Mouse (Mus musculus) liver, embryonic 12.5 days (tissue): ENCODE measurements around the gene Zcwpw1. TPM values are rescaled to one million over a fixed set of nuclear protein-coding genes. Genes with fewer than 3 reads are reported as not detected.

Experiments
- ATAC-seq: fragments of 200-750 bp; cut with Nextera tagmentation; 2 replicates; pipeline ENCODE4 v1.8.0; 2017; ENCODE audit warnings: moderate number of reproducible peaks, mild to moderate bottlenecking, moderate library complexity
- H3K27ac ChIP-seq: fragments of 300-500 bp; sonication (generic); 2 replicates; pipeline ENCODE4 v1.5.1; 2016; ENCODE audit warnings: mild to moderate bottlenecking
- H3K27me3 ChIP-seq: fragments of 300-500 bp; sonication (generic); replicated peaks from 2 replicates; pipeline ENCODE4 v1.6.1; 2016; ENCODE audit warnings: mild to moderate bottlenecking, moderate library complexity
- H3K36me3 ChIP-seq: fragments of 300-500 bp; sonication (generic); 2 replicates; pipeline ENCODE4 v1.6.1; 2016; ENCODE audit warnings: mild to moderate bottlenecking, moderate library complexity
- H3K4me1 ChIP-seq: fragments of 300-500 bp; sonication (generic); 2 replicates; pipeline ENCODE4 v1.6.1; 2016
- H3K4me2 ChIP-seq: fragments of 300-500 bp; sonication (generic); 2 replicates; pipeline ENCODE4 v1.6.1; 2016; ENCODE audit warnings: mild to moderate bottlenecking, moderate library complexity
- H3K4me3 ChIP-seq: fragments of 300-500 bp; sonication (generic); 2 replicates; pipeline ENCODE4 v1.5.1; 2016; ENCODE audit warnings: mild to moderate bottlenecking, moderate library complexity
- H3K9ac ChIP-seq: fragments of 300-500 bp; sonication (generic); 2 replicates; pipeline ENCODE4 v1.6.1; 2016; ENCODE audit warnings: mild to moderate bottlenecking, moderate library complexity
- H3K9me3 ChIP-seq: fragments of 300-500 bp; sonication (generic); replicated peaks from 2 replicates; pipeline ENCODE4 v1.6.1; 2016; ENCODE audit warnings: mild to moderate bottlenecking, moderate library complexity
- WGBS: fragments of 180-500 bp; shearing (Covaris S2); methylation state at CpG from one replicate; pipeline ENCODE4 v1.1.7; 2016; ENCODE audit not compliant: insufficient replicate concordance; 5-methylcytosine and 5-hydroxymethylcytosine counted together
- polyA plus RNA-seq: library from polyadenylated mRNA; unstranded; fragments of >200 nt; fragmentation: Nextera tagmentation; extraction: Ambion mirVana; gene quantifications from 2 replicates; pipeline ENCODE4 v1.2.1, GENCODE M21; 2016

Gene Zcwpw1
- polyA plus RNA-seq = 6.9 and 7.5 TPM in 2 replicates

GRCm38 (mm10) chr5:137787151-137787928 is at the start of gene Zcwpw1, which contains the start of gene Mepce:
Gene Zcwpw1, plus strand, starts transcription at chr5:137787798.
Gene Mepce, minus strand, starts transcription at chr5:137787655.
- no peaks in the 10 kb centered on the region for H3K9me3 ChIP-seq
- peak; percentile 74 for ATAC-seq
- peak within 1 kb of the TSS; percentile 98 for H3K4me2 ChIP-seq
- peak within 1 kb of the TSS; percentile 91 for H3K9ac ChIP-seq
- peaks cover 4% of the 10 kb centered on the region; the same call in 1 of the 2 replicates for H3K27me3 ChIP-seq
- peaks cover 39% of the 10 kb centered on the region for H3K4me1 ChIP-seq
- peak within 1 kb of the TSS; percentile 76 for H3K4me3 ChIP-seq
- peak within 1 kb of the TSS; percentile 99 for H3K27ac ChIP-seq
- H3K36me3 ChIP-seq = peaks cover 28% of the 10 kb centered on the region
- WGBS = 1% methylated on average over 48 of the region's 48 CpGs

GRCm38 (mm10) chr5:137738516-137738915 is 49.1 kb upstream of the Zcwpw1 start:
- H3K27me3 ChIP-seq = peaks cover 20% of the 10 kb centered on the region; the same call in 1 of the 2 replicates
- H3K4me1 ChIP-seq = peaks cover 65% of the 10 kb centered on the region
- no peak overlapping the region for H3K4me3 ChIP-seq
- no peak for ATAC-seq
- peaks cover 9% of the 10 kb centered on the region; the same call in 1 of the 2 replicates for H3K36me3 ChIP-seq
- H3K4me2 ChIP-seq = no peak overlapping the region
- no peak overlapping the region for H3K9ac ChIP-seq
- H3K27ac ChIP-seq = no peak overlapping the region
- no peaks in the 10 kb centered on the region for H3K9me3 ChIP-seq
- 45% methylated on average over 5 of the region's 5 CpGs for WGBS

- Histone ChIP-seq H3K4me2 (no peak overlapping the region), H3K27me3 (peaks cover 11% of the 10 kb centered on the region; the same call in 1 of the 2 replicates), H3K9me3 (no peaks in the 10 kb centered on the region), H3K9ac (no peak overlapping the region), H3K36me3 (peaks cover 9% of the 10 kb centered on the region; the same call in 1 of the 2 replicates), H3K27ac (no peak overlapping the region), H3K4me1 (peaks cover 64% of the 10 kb centered on the region), H3K4me3 (no peak overlapping the region)
- 45% methylated on average over 9 of the region's 9 CpGs for WGBS
- no peak for ATAC-seq
Measured at GRCm38 (mm10) chr5:137739471-137739870, 48.1 kb upstream of the Zcwpw1 start.

- H3K9ac ChIP-seq = peak overlapping the region; percentile 83
- H3K9me3 ChIP-seq = no peaks in the 10 kb centered on the region
- peaks cover 4% of the 10 kb centered on the region; the same call in 1 of the 2 replicates for H3K27me3 ChIP-seq
- peak overlapping the region; percentile 82 for H3K27ac ChIP-seq
- peaks cover 2% of the 10 kb centered on the region; the same call in 1 of the 2 replicates for H3K36me3 ChIP-seq
- H3K4me2 ChIP-seq = peak overlapping the region; percentile 92
- peak overlapping the region; percentile 66 for H3K4me3 ChIP-seq
- 43% methylated on average over 10 of the region's 11 CpGs for WGBS
- peaks cover 69% of the 10 kb centered on the region for H3K4me1 ChIP-seq
- no peak for ATAC-seq
Measured at GRCm38 (mm10) chr5:137740506-137740905, 47.1 kb upstream of the Zcwpw1 start.

- peaks cover 70% of the 10 kb centered on the region for H3K4me1 ChIP-seq
- H3K4me3 ChIP-seq = peak within 1 kb of the TSS; percentile 66
- peak; percentile 82 for ATAC-seq
- H3K27ac ChIP-seq = peak within 1 kb of the TSS; percentile 82
- no peaks in the 10 kb centered on the region for H3K9me3 ChIP-seq
- peak within 1 kb of the TSS; percentile 92 for H3K4me2 ChIP-seq
- H3K27me3 ChIP-seq = no peaks in the 10 kb centered on the region; the same call in 1 of the 2 replicates
- no peaks in the 10 kb centered on the region for H3K36me3 ChIP-seq
- H3K9ac ChIP-seq = peak within 1 kb of the TSS; percentile 83
- WGBS = 1% methylated on average over 68 of the region's 71 CpGs
Measured at GRCm38 (mm10) chr5:137741023-137741931, 46.3 kb upstream of the Zcwpw1 start, which contains the start of gene Nyap1. Gene Nyap1, minus strand, starts transcription at chr5:137741607.

DNA sequence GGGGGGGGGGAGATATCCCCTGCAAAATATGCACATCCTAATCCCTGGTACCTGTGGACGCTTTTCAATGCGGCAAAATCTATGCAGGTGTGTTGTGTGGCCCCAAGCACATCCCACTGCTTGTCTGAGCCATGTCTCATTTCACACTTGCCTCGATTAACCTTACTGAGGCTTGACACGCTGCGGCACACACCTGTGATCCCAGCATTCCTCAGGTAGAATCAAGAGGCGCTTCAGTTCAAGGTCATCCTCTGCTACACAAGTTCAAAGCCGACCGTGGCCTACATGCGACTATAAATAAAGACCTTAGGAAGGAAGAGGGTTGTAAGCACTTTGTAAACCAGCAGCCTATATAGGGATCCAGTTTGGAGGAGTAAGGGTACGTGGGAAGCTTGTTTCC is 45.5 kb upstream of the Zcwpw1 start:
- Histone ChIP-seq H3K4me3 (peak overlapping the region; percentile 66), H3K4me2 (peak overlapping the region; percentile 92), H3K9me3 (no peaks in the 10 kb centered on the region), H3K27me3 (no peaks in the 10 kb centered on the region; the same call in 1 of the 2 replicates), H3K27ac (peak overlapping the region; percentile 82; the same call in 1 of the 2 replicates), H3K36me3 (no peaks in the 10 kb centered on the region), H3K9ac (peak overlapping the region; percentile 83), H3K4me1 (peaks cover 71% of the 10 kb centered on the region)
- ATAC-seq = no peak
- WGBS = 65% methylated on average over 10 of the region's 10 CpGs

DNA sequence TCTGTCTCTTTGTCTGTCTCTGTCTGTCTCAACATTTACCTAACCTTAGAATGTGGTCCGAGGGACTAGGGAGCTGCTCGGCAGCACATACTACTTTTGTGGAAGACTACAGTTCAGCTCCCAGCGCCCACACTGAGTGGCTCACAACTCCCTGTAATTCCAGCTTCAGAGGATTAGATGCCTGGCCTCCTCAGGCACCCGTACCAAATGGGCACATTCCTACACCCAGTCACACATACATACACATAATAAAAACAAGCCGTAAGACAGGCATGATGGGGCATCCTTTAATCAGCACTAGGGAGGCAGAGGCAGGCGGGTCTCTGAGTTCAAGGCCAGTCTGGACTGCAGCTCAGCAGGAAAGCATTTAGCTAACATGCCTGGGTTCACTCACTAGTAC is 44.8 kb upstream of the Zcwpw1 start:
- no peak overlapping the region for H3K4me2 ChIP-seq
- no peak for ATAC-seq
- H3K9ac ChIP-seq = no peak overlapping the region
- peaks cover 76% of the 10 kb centered on the region for H3K4me1 ChIP-seq
- H3K36me3 ChIP-seq = no peaks in the 10 kb centered on the region
- H3K27ac ChIP-seq = no peak overlapping the region
- 83% methylated on average over 6 of the region's 6 CpGs for WGBS
- no peaks in the 10 kb centered on the region; the same call in 1 of the 2 replicates for H3K27me3 ChIP-seq
- H3K4me3 ChIP-seq = no peak overlapping the region
- H3K9me3 ChIP-seq = no peaks in the 10 kb centered on the region

DNA sequence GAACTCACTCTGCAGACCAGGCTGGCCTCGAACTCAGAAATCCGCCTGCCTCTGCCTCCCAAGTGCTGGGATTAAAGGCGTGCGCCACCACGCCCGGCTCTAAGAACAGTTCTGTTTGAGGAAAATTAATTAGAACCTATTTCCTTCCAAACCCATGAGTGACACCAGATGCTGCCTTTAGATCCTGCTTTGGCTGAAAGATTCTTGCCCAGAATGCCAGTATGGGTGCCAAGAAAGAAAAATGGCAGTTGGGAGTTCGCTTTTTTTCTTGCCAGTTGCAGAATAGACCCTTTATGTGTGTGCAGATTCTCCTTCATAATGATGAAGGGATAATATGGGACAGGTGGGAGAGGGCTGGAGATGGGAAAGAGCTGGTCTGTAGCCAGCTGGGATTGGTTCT is 43.4 kb upstream of the Zcwpw1 start:
- WGBS = 83% methylated on average over 7 of the region's 7 CpGs
- Histone ChIP-seq H3K9me3 (no peaks in the 10 kb centered on the region), H3K4me1 (peaks cover 76% of the 10 kb centered on the region), H3K9ac (no peak overlapping the region), H3K4me3 (no peak overlapping the region), H3K27ac (no peak overlapping the region), H3K36me3 (peaks cover 2% of the 10 kb centered on the region), H3K4me2 (no peak overlapping the region), H3K27me3 (no peaks in the 10 kb centered on the region; the same call in 1 of the 2 replicates)
- no peak for ATAC-seq

GRCm38 (mm10) chr5:137745214-137746171 is 42.1 kb upstream of the Zcwpw1 start, which contains the start of gene Tsc22d4:
Gene Tsc22d4, plus strand, starts transcription at chr5:137745730.
- 5% methylated on average over 28 of the region's 28 CpGs for WGBS
- Histone ChIP-seq H3K4me3 (peak within 1 kb of the TSS; percentile 83), H3K27me3 (no peaks in the 10 kb centered on the region; the same call in 1 of the 2 replicates), H3K9ac (peak within 1 kb of the TSS; percentile 96), H3K4me1 (peaks cover 69% of the 10 kb centered on the region), H3K36me3 (peaks cover 12% of the 10 kb centered on the region), H3K4me2 (peak within 1 kb of the TSS; percentile 93), H3K27ac (peak within 1 kb of the TSS; percentile 99), H3K9me3 (no peaks in the 10 kb centered on the region)
- ATAC-seq = peak; percentile 76

DNA sequence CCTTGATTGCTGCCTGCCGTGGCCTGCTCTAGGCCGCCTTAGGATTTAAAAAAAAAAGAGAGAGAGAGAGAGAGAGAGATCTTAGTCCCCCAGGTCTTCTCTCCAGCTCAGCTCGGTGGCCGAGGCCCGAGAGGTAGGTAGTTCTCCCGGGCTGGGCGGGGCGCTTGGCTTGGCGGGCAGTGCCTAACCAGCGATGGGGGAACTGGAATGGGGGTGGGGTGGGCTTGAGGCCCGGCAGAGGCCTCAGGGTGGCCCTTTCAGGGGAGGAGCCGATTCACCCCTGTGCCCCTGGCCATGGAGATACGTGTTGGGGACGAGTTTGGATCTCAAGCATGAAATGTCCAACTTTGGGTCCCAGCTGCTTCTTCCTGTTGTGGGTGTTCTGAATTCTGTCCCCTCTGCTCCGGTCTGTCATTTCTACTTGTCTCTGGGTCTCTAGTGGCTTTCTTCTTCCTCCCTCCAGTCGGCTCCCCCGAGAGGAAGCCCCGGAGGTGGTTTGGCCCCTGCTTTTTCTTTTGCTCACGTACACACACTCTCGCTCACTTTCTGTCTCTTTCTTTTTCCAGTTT is 41.2 kb upstream of the Zcwpw1 start:
- Histone ChIP-seq H3K9ac (peak overlapping the region; percentile 96), H3K36me3 (peaks cover 21% of the 10 kb centered on the region), H3K4me1 (peaks cover 66% of the 10 kb centered on the region), H3K4me2 (peak overlapping the region; percentile 93), H3K27me3 (no peaks in the 10 kb centered on the region; the same call in 1 of the 2 replicates), H3K4me3 (peak overlapping the region; percentile 83), H3K9me3 (no peaks in the 10 kb centered on the region), H3K27ac (peak overlapping the region; percentile 99)
- peak; percentile 71 for ATAC-seq
- 0% methylated on average over 20 of the region's 20 CpGs for WGBS
